Mouse (Mus musculus): ENCODE measurements around the gene Fbf1. TPM values are rescaled to one million over a fixed set of nuclear protein-coding genes. Genes with fewer than 3 reads are reported as not detected.
A peak's percentile ranks its signal among the peaks of the same experiment; 100 is the strongest.

Fbf1 gene
- 6.1 and 7.5 TPM in 2 replicates for polyA plus RNA-seq (2015; fragmentation: Nextera tagmentation; extraction: Ambion mirVana)

- peak; percentile 98 for ATAC-seq (ENCODE audit: insufficient read depth)
- peak within 1 kb of the TSS; percentile 79 for H3K9ac ChIP-seq
- H3K27me3 ChIP-seq, result no peaks in the 10 kb centered on the region
- H3K4me1 ChIP-seq (replicated peaks), result peaks cover 26% of the 10 kb centered on the region
- peaks cover 8% of the 10 kb centered on the region for H3K36me3 ChIP-seq (replicated peaks)
- H3K9me3 ChIP-seq (replicated peaks), result no peaks in the 10 kb centered on the region
- peak within 1 kb of the TSS; percentile 74 for H3K4me3 ChIP-seq (replicated peaks)
- peak within 1 kb of the TSS; percentile 71 for H3K27ac ChIP-seq (replicated peaks)
- H3K4me2 ChIP-seq, result peak within 1 kb of the TSS; percentile 83
- WGBS (ENCODE audit: insufficient replicate concordance), result under 1% methylated on average over 40 of the region's 40 CpGs
Observed at GRCm38 (mm10) chr11:116167884-116168439, at the start of gene Fbf1. TSS of gene Fbf1 (minus strand) at chr11:116168166.

GRCm38 (mm10) chr11:116216549-116216948 is 48.6 kb upstream of the Fbf1 start:
- Histone ChIP-seq H3K27ac (replicated peaks) (no peak overlapping the region), H3K4me2 (no peak overlapping the region), H3K9ac (no peak overlapping the region), H3K36me3 (replicated peaks) (no peaks in the 10 kb centered on the region), H3K27me3 (peaks cover 14% of the 10 kb centered on the region), H3K4me3 (replicated peaks) (no peak overlapping the region), H3K4me1 (replicated peaks) (peaks cover 24% of the 10 kb centered on the region), H3K9me3 (replicated peaks) (no peaks in the 10 kb centered on the region)
- no peak for ATAC-seq (ENCODE audit: insufficient read depth)
- 75% methylated on average over 11 of the region's 11 CpGs for WGBS (ENCODE audit: insufficient replicate concordance)

- 68% methylated on average over 6 of the region's 6 CpGs for WGBS (ENCODE audit: insufficient replicate concordance)
Observed at GRCm38 (mm10) chr11:116215991-116216390, 48.0 kb upstream of the Fbf1 start.

GRCm38 (mm10) chr11:116215181-116215580 is 47.2 kb upstream of the Fbf1 start:
- Histone ChIP-seq H3K4me1 (replicated peaks) (peaks cover 31% of the 10 kb centered on the region), H3K9me3 (replicated peaks) (no peaks in the 10 kb centered on the region), H3K27ac (replicated peaks) (no peak overlapping the region), H3K9ac (no peak overlapping the region), H3K36me3 (replicated peaks) (no peaks in the 10 kb centered on the region), H3K4me2 (no peak overlapping the region), H3K4me3 (replicated peaks) (no peak overlapping the region), H3K27me3 (peaks cover under 1% of the 10 kb centered on the region; the same call in 1 of the 2 replicates)
- ATAC-seq (ENCODE audit: insufficient read depth), result no peak
- 79% methylated on average over 7 of the region's 7 CpGs for WGBS (ENCODE audit: insufficient replicate concordance)

More at GRCm38 (mm10) chr11:116215991-116216390, 48.0 kb upstream of the Fbf1 start:
- Histone ChIP-seq H3K4me3 (replicated peaks) (no peak overlapping the region), H3K36me3 (replicated peaks) (no peaks in the 10 kb centered on the region), H3K9me3 (replicated peaks) (no peaks in the 10 kb centered on the region), H3K27me3 (peaks cover 8% of the 10 kb centered on the region), H3K27ac (replicated peaks) (no peak overlapping the region), H3K4me1 (replicated peaks) (peaks cover 25% of the 10 kb centered on the region), H3K9ac (no peak overlapping the region), H3K4me2 (no peak overlapping the region)
- ATAC-seq (ENCODE audit: insufficient read depth), result no peak

GRCm38 (mm10) chr11:116213877-116214510 is 46.0 kb upstream of the Fbf1 start:
- no peak for ATAC-seq (ENCODE audit: insufficient read depth)
- H3K9ac ChIP-seq, result no peak overlapping the region
- H3K36me3 ChIP-seq (replicated peaks), result no peaks in the 10 kb centered on the region
- H3K27ac ChIP-seq (replicated peaks), result no peak overlapping the region
- H3K27me3 ChIP-seq, result no peaks in the 10 kb centered on the region
- H3K4me1 ChIP-seq (replicated peaks), result peaks cover 20% of the 10 kb centered on the region
- H3K9me3 ChIP-seq (replicated peaks), result no peaks in the 10 kb centered on the region
- H3K4me2 ChIP-seq, result no peak overlapping the region
- H3K4me3 ChIP-seq (replicated peaks), result no peak overlapping the region
- WGBS (ENCODE audit: insufficient replicate concordance), result 78% methylated on average over 13 of the region's 13 CpGs

- H3K4me3 ChIP-seq (replicated peaks), result no peak overlapping the region
- WGBS (ENCODE audit: insufficient replicate concordance), result 74% methylated on average over 6 of the region's 6 CpGs
- peaks cover 10% of the 10 kb centered on the region; the same call in 1 of the 2 replicates for H3K4me1 ChIP-seq (replicated peaks)
- H3K9ac ChIP-seq, result no peak overlapping the region
- no peaks in the 10 kb centered on the region for H3K27me3 ChIP-seq
- no peak overlapping the region for H3K27ac ChIP-seq (replicated peaks)
- ATAC-seq (ENCODE audit: insufficient read depth), result no peak
- no peaks in the 10 kb centered on the region for H3K9me3 ChIP-seq (replicated peaks)
- H3K4me2 ChIP-seq, result no peak overlapping the region
- H3K36me3 ChIP-seq (replicated peaks), result no peaks in the 10 kb centered on the region
Observed at GRCm38 (mm10) chr11:116212847-116213246, 44.9 kb upstream of the Fbf1 start.

- Histone ChIP-seq H3K4me1 (replicated peaks) (peaks cover 10% of the 10 kb centered on the region; the same call in 1 of the 2 replicates), H3K9ac (no peak overlapping the region), H3K4me3 (replicated peaks) (no peak overlapping the region), H3K9me3 (replicated peaks) (no peaks in the 10 kb centered on the region), H3K36me3 (replicated peaks) (peaks cover 9% of the 10 kb centered on the region; the same call in 1 of the 2 replicates), H3K27ac (replicated peaks) (no peak overlapping the region), H3K27me3 (no peaks in the 10 kb centered on the region), H3K4me2 (no peak overlapping the region)
- WGBS (ENCODE audit: insufficient replicate concordance), result 54% methylated on average over 5 of the region's 5 CpGs
- ATAC-seq (ENCODE audit: insufficient read depth), result no peak
Observed at GRCm38 (mm10) chr11:116210696-116211095, 42.7 kb upstream of the Fbf1 start.

- 69% methylated on average over 8 of the region's 8 CpGs for WGBS (ENCODE audit: insufficient replicate concordance)
- ATAC-seq (ENCODE audit: insufficient read depth), result no peak
- Histone ChIP-seq H3K4me2 (no peak overlapping the region), H3K9ac (no peak overlapping the region), H3K27me3 (no peaks in the 10 kb centered on the region), H3K36me3 (replicated peaks) (peaks cover 19% of the 10 kb centered on the region), H3K4me1 (replicated peaks) (peaks cover 10% of the 10 kb centered on the region; the same call in 1 of the 2 replicates), H3K9me3 (replicated peaks) (no peaks in the 10 kb centered on the region), H3K4me3 (replicated peaks) (no peak overlapping the region), H3K27ac (replicated peaks) (no peak overlapping the region)
Observed at GRCm38 (mm10) chr11:116209257-116209656, 41.3 kb upstream of the Fbf1 start.

- ATAC-seq (ENCODE audit: insufficient read depth), result no peak
- H3K27ac ChIP-seq (replicated peaks), result no peak overlapping the region
- H3K4me3 ChIP-seq (replicated peaks), result no peak overlapping the region
- peaks cover 19% of the 10 kb centered on the region for H3K36me3 ChIP-seq (replicated peaks)
- H3K27me3 ChIP-seq, result no peaks in the 10 kb centered on the region
- H3K4me1 ChIP-seq (replicated peaks), result peaks cover 10% of the 10 kb centered on the region; the same call in 1 of the 2 replicates
- whole genome bisulfite sequencing (ENCODE audit: insufficient replicate concordance), result 74% methylated on average over 3 of the region's 3 CpGs
- no peaks in the 10 kb centered on the region for H3K9me3 ChIP-seq (replicated peaks)
- H3K9ac ChIP-seq, result no peak overlapping the region
- no peak overlapping the region for H3K4me2 ChIP-seq
Observed at GRCm38 (mm10) chr11:116208660-116209059, 40.7 kb upstream of the Fbf1 start.

- 51% methylated on average over 4 of the region's 4 CpGs for WGBS (ENCODE audit: insufficient replicate concordance)
Observed at GRCm38 (mm10) chr11:116206678-116207077, 38.7 kb upstream of the Fbf1 start.

GRCm38 (mm10) chr11:116203150-116203549 is 35.2 kb upstream of the Fbf1 start:
- Histone ChIP-seq H3K36me3 (replicated peaks) (peaks cover 19% of the 10 kb centered on the region), H3K9ac (no peak overlapping the region), H3K4me3 (replicated peaks) (no peak overlapping the region), H3K27ac (replicated peaks) (no peak overlapping the region), H3K4me2 (no peak overlapping the region), H3K9me3 (replicated peaks) (no peaks in the 10 kb centered on the region), H3K4me1 (replicated peaks) (peaks cover 20% of the 10 kb centered on the region), H3K27me3 (no peaks in the 10 kb centered on the region)
- WGBS (ENCODE audit: insufficient replicate concordance), result 79% methylated on average over 3 of the region's 3 CpGs
- ATAC-seq (ENCODE audit: insufficient read depth), result no peak

More at GRCm38 (mm10) chr11:116206678-116207077, 38.7 kb upstream of the Fbf1 start:
- Histone ChIP-seq H3K27me3 (no peaks in the 10 kb centered on the region), H3K4me3 (replicated peaks) (no peak overlapping the region), H3K27ac (replicated peaks) (no peak overlapping the region), H3K36me3 (replicated peaks) (peaks cover 19% of the 10 kb centered on the region), H3K4me1 (replicated peaks) (peaks cover 12% of the 10 kb centered on the region; the same call in 1 of the 2 replicates), H3K9me3 (replicated peaks) (no peaks in the 10 kb centered on the region), H3K4me2 (no peak overlapping the region), H3K9ac (no peak overlapping the region)
- ATAC-seq (ENCODE audit: insufficient read depth), result no peak

Data from liver, embryonic 15.5 days (tissue).